Mouse (Mus musculus): ENCODE measurements around the gene Cryba2. TPM values are rescaled to one million over a fixed set of nuclear protein-coding genes. Genes with fewer than 3 reads are reported as not detected.

Gene Cryba2
- total and polyA plus RNA-seq, 3 experiments, result 0.16 TPM; not detected in 2

- WGBS, result 6% methylated on average over 11 of the region's 11 CpGs
- Histone ChIP-seq H3K27me3 (ENCODE audit: control insufficient read depth, insufficient read depth, low read length) (peaks cover 33% of the 10 kb centered on the region), H3K9ac (ENCODE audit: low read depth, low read length) (no peak overlapping the region), H3K79me2 (replicated peaks; ENCODE audit: control insufficient read depth, insufficient read depth, low read length) (no peaks in the 10 kb centered on the region), H3K36me3 (ENCODE audit: control insufficient read depth, insufficient read depth, low read length) (no peaks in the 10 kb centered on the region), H3K4me3 (no peak overlapping the region), H3K4me1 (ENCODE audit: control insufficient read depth, insufficient read depth, low read length) (no peaks in the 10 kb centered on the region), H3K27ac (no peak overlapping the region)
- DNase-seq, result no peak
- intact Hi-C loops (cut with DNase I), result no loop called here
- no peak for TF ChIP-seq POLR2A (IDR thresholded peaks at IDR 0.05; ENCODE audit: insufficient read depth, low read depth, low read length)
- TF ChIP-seq CTCF (IDR thresholded peaks at IDR 0.05), result no peak
- no peak for TF ChIP-seq EP300 (IDR thresholded peaks at IDR 0.05; ENCODE audit: insufficient read depth, low read depth, low read length)
These were observed 36.6 kb downstream of the Cryba2 start for GRCm38 (mm10) chr1:74856439-74856720.

- Histone ChIP-seq H3K79me2 (replicated peaks; ENCODE audit: control insufficient read depth, insufficient read depth, low read length) (no peaks in the 10 kb centered on the region), H3K36me3 (ENCODE audit: control insufficient read depth, insufficient read depth, low read length) (no peaks in the 10 kb centered on the region), H3K4me3 (no peak overlapping the region), H3K27me3 (ENCODE audit: control insufficient read depth, insufficient read depth, low read length) (peaks cover 36% of the 10 kb centered on the region), H3K4me1 (ENCODE audit: control insufficient read depth, insufficient read depth, low read length) (no peaks in the 10 kb centered on the region), H3K27ac (no peak overlapping the region), H3K9ac (ENCODE audit: low read depth, low read length) (no peak overlapping the region)
- 1% methylated on average over 74 of the region's 74 CpGs for WGBS
- intact Hi-C loops (cut with DNase I), result no loop called here
- no peak for DNase-seq
- TF ChIP-seq POLR2A (IDR thresholded peaks at IDR 0.05; ENCODE audit: insufficient read depth, low read depth, low read length), result no peak
These were observed 37.1 kb downstream of the Cryba2 start for GRCm38 (mm10) chr1:74855651-74856438.

GRCm38 (mm10) chr1:74855156-74855555 lies 37.8 kb downstream of the Cryba2 start:
- no peak for TF ChIP-seq POLR2A (IDR thresholded peaks at IDR 0.05; ENCODE audit: insufficient read depth, low read depth, low read length)
- TF ChIP-seq CTCF (IDR thresholded peaks at IDR 0.05), result no peak
- H3K4me1 ChIP-seq (ENCODE audit: control insufficient read depth, insufficient read depth, low read length), result no peaks in the 10 kb centered on the region
- DNase-seq, result no peak
- under 1% methylated on average over 46 of the region's 48 CpGs for WGBS
- H3K27me3 ChIP-seq (ENCODE audit: control insufficient read depth, insufficient read depth, low read length), result peaks cover 41% of the 10 kb centered on the region
- H3K27ac ChIP-seq, result no peak overlapping the region
- H3K36me3 ChIP-seq (ENCODE audit: control insufficient read depth, insufficient read depth, low read length), result no peaks in the 10 kb centered on the region
- H3K9ac ChIP-seq (ENCODE audit: low read depth, low read length), result no peak overlapping the region
- no peaks in the 10 kb centered on the region for H3K79me2 ChIP-seq (replicated peaks; ENCODE audit: control insufficient read depth, insufficient read depth, low read length)
- peak overlapping the region; percentile 45 for H3K4me3 ChIP-seq
- intact Hi-C loops (cut with DNase I), result no loop called here

GRCm38 (mm10) chr1:74854306-74855056 lies 38.5 kb downstream of the Cryba2 start, which contains the start of gene Cdk5r2:
Gene Cdk5r2, plus strand, starts transcription at chr1:74854934.
- 6% methylated on average over 34 of the region's 39 CpGs for WGBS
- H3K79me2 ChIP-seq (replicated peaks; ENCODE audit: control insufficient read depth, insufficient read depth, low read length), result no peaks in the 10 kb centered on the region
- peak within 1 kb of the TSS; percentile 45 for H3K4me3 ChIP-seq
- no peaks in the 10 kb centered on the region for H3K36me3 ChIP-seq (ENCODE audit: control insufficient read depth, insufficient read depth, low read length)
- H3K27ac ChIP-seq, result no peak within 1 kb of the TSS
- peak; percentile 74 to 80 for DNase-seq
- H3K27me3 ChIP-seq (ENCODE audit: control insufficient read depth, insufficient read depth, low read length), result peaks cover 39% of the 10 kb centered on the region
- H3K9ac ChIP-seq (ENCODE audit: low read depth, low read length), result no peak within 1 kb of the TSS
- TF ChIP-seq POLR2A (IDR thresholded peaks at IDR 0.05; ENCODE audit: insufficient read depth, low read depth, low read length), result no peak
- no peak for TF ChIP-seq EP300 (IDR thresholded peaks at IDR 0.05; ENCODE audit: insufficient read depth, low read depth, low read length)
- no peak for TF ChIP-seq CTCF (IDR thresholded peaks at IDR 0.05)
- intact Hi-C loops (cut with DNase I), result no loop called here
- H3K4me1 ChIP-seq (ENCODE audit: control insufficient read depth, insufficient read depth, low read length), result no peaks in the 10 kb centered on the region

GRCm38 (mm10) chr1:74851001-74851775 lies 41.8 kb downstream of the Cryba2 start:
- Histone ChIP-seq H3K36me3 (ENCODE audit: control insufficient read depth, insufficient read depth, low read length) (no peaks in the 10 kb centered on the region), H3K4me3 (no peak overlapping the region), H3K79me2 (replicated peaks; ENCODE audit: control insufficient read depth, insufficient read depth, low read length) (no peaks in the 10 kb centered on the region), H3K27ac (no peak overlapping the region), H3K4me1 (ENCODE audit: control insufficient read depth, insufficient read depth, low read length) (no peaks in the 10 kb centered on the region), H3K9ac (ENCODE audit: low read depth, low read length) (no peak overlapping the region), H3K27me3 (ENCODE audit: control insufficient read depth, insufficient read depth, low read length) (peaks cover 29% of the 10 kb centered on the region)
- intact Hi-C loops (cut with DNase I), result no loop called here
- DNase-seq, result no peak
- WGBS, result 14% methylated on average over 6 of the region's 6 CpGs
- TF ChIP-seq CTCF (IDR thresholded peaks at IDR 0.05) (no peak), POLR2A (IDR thresholded peaks at IDR 0.05; ENCODE audit: insufficient read depth, low read depth, low read length) (no peak), EP300 (IDR thresholded peaks at IDR 0.05; ENCODE audit: insufficient read depth, low read depth, low read length) (no peak)

All from heart, adult 2 months (tissue).